Mouse (Mus musculus) heart, adult 9 months (tissue): ENCODE results near the gene Aktip.

ENCODE experiments used
- DNase-seq, 2 experiments: peaks; one replicate each; pipeline ENCODE4 v3.0.0; 2022; ENCODE audit warnings: low spot score in 2 of 2

The Aktip gene

DNA sequence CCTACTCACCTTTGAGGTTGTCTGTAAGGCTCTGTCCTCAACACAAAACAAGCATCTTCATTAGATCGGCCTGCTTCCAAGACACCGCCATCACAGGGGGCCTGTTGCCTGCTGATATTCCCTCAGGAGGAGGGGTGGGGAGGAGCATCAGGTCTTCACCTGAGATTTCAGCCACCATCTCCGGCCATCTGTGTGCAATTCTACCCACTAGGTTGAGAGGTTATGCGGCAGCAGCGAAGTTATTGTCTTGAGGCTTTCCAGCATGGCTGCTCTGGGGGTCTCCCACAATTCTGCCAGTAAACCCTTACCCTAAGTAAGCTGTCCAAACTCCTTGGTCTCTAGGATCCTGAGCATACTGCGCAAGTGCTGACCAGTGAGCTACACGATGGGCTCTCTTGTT, at the start of gene Aktip:
Aktip (minus strand) TSS at position 101 of the 400 bp plus-strand sequence.
- no peak for DNase-seq

DNA sequence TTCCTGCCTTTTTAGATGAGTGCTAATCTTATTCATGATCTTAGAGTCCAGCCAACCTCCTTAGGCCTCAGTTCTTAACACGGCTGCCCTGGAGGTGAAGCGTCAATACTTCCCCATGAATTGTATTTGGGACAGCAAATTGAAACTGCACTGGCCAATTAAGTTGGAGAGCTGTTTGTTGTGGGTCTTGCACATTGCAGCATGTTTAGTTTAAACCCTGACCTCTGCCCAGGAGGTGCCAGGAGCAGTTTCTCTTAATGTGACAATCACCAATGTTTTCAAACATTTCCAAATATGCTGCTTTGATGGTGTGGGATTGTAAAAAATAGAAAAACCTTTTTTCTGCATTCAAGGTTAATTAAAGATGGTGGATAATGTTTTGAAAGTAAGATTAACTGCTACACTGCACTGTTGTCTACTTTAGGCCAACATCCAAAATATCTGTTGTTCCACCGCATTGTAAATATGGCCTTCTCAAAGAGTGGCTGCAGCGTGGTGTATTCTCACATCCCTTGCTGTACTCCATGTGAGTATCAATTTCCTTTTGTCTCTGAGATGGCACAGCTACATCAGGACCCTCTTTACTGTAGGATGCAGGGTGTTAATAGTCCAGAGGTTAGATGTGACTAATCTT, 46.2 kb upstream of the Aktip start:
- no peak for DNase-seq

DNA sequence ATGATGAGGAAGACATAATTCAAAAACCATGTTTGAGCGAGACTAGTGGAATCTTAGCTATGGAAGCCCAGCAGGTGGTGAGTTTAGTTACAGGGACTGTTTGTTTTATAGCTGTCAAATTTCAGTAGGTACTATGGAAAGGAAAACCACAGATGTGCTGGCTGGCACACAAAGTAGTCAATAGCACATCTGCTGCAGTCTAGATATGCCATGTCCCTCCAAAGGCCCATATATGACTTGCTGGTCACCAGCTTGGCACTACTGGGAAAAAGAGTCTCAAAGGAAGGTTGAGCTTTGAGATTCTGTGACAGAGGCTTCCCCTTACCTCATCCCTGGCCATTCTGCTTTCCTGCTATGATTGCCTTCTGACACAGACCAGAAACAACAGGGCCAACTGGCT, 42.9 kb upstream of the Aktip start:
- DNase-seq = no peak

DNA sequence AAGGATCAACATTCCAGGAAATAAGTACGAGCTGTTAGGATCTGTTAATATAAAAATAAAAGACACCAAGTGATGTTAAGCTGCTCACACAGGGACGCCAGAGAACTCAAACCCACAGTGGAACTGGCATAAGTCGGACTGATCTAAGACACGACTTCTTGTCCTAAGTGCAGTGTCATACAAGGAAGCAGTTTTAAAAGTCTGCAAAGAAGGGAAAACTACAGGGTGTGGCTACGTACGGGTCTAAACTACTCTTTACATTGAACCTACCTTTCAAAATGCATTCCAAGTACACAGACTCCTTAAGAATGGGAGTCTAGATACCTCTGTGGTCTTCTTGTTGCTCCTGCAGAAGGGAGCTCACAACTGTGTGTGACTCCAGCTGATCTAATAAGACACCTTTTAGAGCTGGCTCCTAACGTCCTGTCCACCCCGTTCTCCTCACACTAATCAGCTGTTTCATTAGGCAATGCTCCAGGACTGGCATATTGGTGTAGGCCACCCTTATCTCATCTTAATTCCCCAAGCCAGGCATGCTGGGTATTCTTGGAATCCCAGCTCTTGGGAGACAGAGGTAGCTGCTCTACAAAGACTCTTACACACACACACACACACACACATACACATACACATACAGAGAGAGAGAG, 42.2 kb upstream of the Aktip start:
- no peak for DNase-seq

DNA sequence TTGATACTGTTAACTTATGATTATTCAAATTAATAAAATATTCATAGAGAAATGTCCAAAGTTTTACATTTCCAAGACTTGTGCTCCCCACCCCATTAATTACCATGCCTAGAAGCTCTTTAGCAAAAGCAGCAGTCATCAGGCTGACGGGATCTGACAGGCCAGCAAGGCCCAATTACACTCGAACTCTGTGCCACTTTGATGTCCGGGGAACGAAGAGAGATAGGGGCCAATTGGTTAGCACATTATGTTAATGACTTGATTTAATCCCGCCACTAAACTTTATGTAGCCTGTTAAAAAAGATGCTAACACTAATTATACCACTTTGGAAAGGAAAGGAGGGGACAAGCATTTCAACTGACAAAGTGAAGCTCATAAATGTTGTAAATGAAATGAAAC, 41.6 kb upstream of the Aktip start:
- no peak for DNase-seq

DNA sequence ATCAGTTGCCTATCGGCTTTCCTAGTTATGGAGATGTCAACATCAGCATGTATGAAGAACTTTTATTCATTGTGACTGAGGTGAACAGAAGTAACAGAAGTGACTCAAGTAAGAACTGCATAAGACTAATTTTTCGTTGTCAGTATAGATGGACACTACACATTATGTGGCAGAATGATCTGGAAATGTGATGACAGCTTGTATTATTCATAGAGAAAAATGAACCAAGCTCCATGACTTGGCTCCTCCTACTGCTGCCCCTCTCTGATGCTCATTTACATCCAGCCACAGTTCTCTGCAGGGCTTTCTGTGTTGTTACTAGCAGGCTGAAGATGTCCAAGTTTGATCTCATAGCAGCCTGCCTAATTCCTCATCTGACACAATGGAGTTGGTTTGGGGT, 37.4 kb upstream of the Aktip start:
- no peak for DNase-seq

DNA sequence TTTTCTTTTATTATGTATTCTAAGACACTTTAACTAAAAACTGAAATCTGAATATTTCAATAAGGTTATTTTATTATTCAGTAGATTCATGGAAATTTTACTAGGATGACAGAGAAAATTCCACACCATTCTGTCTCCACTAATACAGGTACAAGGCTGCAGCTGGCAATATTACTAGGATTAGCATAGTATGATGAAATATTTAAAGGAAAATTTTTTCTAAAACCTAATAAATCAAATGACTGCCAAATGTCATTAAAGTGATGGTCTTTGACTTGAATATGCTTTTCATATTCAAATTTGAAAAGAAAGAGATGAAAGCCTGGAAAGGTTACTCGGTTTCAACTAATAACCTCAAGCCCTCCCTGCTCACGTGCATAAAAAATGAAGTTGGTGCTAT, 34.3 kb upstream of the Aktip start:
- no peak for DNase-seq

DNA sequence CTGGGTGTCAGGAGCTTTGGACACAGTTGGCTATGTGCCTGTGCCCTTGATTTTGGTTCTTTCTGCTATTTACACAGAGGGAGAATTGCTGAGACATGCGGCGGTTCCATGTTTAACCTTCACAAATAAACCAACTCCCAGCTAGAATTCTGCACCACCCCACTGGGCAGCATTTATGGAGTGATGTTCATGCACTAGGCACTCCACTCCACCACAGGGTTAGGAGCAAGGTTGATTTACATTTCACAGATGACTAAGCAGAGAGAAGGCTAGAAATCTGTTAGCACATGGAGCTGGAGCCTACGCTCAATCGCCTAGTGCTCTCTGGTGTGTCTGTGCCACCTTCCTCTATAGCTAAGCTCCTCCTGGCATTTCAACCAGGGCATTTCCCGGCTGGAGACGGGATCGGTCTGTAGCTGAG, 27.7 kb upstream of the Aktip start:
- no peak for DNase-seq

DNA sequence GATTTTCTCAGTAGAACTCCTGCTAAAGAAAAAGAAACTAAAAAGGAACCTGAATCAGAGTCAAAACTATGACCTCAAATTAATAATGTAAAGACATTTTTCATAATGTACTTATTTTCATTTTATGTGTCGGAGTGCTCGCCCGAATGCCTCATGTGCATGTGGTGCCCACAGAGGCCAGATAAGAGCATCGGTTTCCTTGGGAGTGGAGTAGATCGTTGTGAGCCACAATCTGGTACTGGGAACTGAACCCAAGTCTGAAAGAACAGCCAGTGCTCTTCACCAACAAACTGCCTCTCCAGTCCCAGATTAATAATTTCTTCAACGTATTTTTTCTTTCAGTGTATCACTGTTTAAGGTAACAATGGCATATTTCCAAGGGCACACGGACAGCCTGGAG, 24.5 kb upstream of the Aktip start:
- DNase-seq = no peak

DNA sequence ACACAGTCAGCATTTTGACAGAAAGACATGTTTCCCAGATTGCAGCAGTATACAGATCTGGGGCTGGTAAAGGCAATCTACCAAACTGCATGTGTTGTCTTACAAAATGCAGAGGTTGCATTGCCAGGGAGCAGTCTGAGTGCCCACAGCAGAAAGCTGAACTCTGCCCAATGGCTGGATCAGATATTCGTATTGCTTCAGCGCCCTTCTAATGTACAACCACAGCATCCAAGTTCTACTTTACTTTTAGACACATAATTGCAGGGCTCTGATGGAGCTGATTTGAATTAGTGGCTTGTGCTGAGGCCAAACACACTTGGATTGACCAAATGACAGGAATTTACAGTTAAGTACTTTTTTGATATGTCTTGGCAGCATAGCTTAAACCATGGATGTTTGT, 22.1 kb upstream of the Aktip start:
- no peak for DNase-seq

DNA sequence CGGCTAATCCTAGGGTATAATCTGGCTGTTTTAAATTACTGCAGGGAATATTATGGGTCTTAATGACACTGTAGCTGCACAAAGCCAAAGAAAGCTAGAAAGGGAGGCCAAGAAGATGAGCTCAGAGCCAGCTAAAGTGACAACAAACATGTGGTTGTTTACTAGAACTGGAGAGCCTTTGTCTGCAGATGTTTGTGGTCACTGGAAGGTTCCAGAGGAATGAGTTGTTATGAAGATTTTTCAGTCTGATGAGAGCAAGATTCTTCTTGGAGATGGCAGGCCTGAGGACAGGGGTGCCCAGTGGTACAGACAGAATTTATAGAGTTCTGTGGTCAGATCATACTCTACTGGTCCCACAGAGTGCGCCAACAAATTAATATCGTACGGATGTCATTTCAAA, 18.5 kb upstream of the Aktip start:
- no peak for DNase-seq

DNA sequence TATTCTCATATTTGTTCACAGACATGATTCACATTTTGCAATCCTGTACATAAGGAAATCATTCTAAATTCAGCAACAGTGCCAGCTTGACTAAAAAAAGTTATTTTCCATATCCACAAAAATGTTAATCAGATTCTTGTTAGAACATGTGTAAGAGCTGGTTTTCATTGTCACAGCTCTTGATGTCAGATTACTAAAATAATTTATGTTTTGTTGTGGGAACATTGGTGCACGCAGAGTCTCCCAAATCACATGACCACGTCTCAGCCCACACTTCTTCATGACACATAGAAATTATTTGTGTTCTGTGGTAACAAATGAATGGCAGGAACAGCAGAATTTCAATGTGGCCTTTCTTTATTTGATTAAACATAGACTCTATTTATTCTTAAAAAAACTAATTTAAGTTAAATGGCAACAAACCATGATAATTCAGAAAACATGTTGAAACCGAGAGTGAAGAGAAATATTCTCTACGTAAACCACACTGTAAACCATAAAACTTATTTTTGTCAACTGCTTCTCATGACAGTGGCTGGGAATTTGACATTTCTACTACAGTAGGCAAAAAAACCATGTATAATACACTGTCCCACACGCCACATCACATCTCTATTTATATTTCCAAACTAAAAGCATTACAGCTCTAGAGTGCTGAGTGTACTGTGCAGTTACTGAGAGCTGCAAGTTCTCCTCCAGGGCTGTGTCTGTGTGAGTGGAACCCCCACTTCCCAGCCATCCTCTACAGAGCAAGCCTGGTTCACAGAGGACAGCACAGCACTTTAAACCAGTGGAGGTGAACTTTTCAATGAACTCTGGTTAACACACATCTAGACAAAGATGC, 17.5 kb upstream of the Aktip start:
- no peak for DNase-seq

DNA sequence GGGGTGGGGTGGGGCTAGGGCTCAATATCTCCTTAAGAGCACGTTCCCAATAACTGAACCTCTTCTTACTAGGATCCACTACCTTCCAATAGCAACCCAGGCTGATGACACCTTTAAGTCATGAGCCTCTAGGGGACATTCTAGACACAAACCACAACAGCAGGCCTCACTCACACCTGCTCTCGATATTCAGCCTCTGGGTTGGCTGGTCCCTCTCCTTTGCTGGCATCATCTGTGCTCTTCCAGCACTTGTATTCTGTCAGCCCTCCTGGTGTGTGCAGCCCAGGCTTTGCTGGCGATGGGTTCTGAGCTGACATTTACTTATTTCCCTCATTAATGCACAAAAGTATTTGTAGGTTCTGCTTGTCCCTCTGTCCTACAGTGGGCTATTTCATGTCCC, 14.5 kb upstream of the Aktip start:
- DNase-seq = no peak

DNA sequence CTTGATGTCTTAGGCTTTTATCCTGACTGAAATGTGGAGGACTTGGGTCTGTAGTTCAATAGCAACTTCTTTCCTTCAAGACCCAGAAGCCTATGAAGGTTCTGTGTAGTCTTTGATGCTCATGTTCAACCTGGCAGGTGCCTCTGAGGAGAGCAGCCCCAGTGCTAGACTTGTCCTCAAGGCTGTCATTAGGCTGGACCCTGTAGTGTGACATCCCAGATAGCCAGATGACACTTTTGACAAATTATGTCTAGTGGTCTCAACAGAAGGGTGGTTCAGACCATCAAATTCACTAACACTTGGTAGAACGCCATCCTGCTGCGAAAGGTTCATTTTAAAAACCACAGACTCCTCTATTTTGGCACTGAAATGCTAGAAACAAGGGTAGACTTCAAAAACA, 13.2 kb upstream of the Aktip start:
- DNase-seq = no peak

DNA sequence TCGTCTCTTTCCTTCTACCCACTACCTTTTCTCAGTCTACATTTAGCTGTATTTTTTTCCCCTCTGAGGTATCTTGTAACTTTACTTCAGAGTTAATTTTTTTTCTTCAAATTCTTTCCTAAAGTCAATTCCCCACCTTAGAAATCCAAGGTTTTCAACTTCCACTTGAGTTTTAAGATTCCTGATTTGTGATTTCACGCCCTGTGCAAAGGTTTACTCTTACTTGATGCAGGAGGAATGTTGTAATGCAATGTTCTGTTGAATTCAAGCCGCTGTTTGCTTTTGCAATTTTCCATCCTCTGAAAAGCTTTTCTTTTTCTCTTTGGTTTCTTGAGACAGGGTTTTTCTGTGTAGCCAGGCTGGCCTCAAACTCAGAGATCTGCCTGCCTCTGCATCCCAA, 9.9 kb upstream of the Aktip start:
- no peak for DNase-seq

DNA sequence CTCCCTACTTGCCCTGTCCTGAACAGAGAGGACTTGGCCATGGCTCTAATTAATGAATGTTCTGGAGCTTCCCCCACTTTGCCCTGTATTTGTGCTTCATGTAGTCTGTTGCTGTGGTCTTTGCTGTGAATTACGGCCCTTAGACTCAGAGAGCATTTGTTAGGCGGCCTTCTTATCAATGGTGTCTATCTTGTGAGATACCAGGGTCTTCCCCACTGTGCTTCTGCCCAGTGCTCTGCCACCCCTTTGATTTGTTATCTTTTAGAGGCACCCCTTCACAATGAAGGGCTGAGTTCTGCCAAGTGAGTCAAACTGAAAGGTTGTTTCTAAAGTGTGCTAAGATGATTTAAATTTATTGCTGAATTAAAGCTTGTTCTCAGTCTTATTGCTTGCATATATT, 7.9 kb upstream of the Aktip start:
- DNase-seq = no peak

DNA sequence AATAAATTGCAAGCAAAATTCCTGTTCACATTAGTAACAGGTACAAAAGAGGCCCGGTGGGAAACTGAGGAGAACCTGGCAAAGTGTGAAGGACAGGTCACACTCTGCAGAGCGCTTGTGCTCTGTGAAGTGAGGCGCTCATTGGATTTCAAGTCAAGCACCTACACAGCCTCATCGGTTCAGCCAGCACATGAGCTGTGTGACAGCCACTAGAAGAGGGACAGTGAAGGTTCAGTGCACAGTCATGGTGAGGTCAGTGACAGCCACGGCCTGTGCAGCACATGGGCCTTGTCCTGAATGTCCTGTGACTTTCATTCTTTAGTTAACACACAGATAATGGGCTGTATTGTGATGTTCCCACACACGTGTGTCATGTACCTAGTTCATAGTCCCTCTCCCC, 6.1 kb upstream of the Aktip start:
- no peak for DNase-seq

DNA sequence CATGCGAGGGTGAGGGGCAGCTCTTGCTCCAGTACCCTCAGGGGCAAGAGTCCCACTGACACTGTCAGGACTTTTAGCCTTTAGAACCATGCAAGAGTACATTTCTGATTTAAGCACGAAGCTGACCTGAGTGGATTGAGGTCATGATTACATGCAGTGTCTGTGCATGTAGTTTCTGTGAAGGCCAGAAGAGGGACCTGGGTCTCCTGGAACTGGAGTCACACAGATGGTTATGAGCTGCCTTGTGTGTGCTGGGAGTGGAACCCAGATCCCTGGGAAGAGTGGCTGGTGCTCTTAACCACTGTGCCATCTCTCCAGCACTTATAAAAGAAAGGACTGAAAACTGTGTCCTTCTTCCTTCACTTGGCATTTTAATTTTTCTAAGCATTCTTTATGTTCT, 1.4 kb upstream of the Aktip start:
- DNase-seq = no peak

DNA sequence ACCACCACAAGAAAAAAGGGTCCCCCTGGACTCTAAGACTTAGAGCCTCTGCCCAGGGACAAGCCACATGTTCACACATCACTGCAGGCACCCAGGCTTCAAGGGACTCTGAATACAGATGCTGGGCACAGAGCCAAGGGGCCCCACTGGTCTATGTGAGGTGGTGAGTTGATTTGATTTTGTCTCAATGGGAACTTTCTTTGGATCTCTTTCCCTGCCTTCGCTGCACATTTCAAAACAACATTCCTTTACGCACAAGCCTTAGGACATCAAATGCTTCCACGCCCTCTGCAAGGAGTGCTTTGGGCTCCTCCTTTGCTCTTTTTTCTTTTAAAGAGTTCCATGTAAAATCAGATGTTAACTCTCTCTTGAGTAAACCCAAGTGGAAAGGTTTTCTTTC, 1.7 kb downstream of the Aktip start:
- DNase-seq = no peak

DNA sequence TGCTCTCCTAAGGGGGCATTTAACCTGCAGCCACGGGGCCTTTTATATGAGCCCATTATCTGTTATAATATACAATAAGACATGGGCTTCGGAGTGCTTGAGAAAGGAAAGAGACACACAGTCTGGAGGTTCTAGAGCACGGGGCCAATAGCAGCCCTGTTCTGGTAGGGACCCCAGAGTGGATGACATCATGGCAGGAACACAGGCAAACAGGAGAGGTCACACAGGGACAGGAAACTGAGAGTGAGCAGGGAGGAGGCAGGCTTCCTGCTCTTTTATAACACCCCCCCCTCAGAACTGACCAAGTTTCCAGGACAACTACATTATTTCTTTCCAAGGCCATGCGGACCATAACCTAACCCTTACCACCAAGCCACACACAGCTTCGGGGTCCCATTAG, 2.5 kb downstream of the Aktip start:
- DNase-seq = peak; percentile 14 to 40

DNA sequence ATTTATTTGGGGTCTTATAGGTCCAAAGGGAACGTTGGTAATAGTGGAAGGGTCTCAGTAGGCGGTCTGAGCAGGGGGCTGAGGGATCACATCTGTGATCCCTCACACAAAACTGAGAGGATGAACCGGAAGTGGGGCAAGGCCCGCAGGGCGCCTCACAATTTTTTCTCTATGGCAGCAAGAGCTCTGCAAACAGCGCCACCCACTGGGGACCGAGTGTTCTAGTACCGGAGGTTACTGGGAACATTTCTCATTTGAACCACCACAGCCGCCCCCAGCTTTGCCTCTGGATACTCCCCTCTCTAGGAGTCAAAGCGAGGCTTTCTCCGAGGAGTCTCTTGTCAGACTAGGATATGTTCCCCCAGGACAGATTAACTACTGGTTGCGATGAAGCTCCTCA, 3.1 kb downstream of the Aktip start:
- DNase-seq = no peak

DNA sequence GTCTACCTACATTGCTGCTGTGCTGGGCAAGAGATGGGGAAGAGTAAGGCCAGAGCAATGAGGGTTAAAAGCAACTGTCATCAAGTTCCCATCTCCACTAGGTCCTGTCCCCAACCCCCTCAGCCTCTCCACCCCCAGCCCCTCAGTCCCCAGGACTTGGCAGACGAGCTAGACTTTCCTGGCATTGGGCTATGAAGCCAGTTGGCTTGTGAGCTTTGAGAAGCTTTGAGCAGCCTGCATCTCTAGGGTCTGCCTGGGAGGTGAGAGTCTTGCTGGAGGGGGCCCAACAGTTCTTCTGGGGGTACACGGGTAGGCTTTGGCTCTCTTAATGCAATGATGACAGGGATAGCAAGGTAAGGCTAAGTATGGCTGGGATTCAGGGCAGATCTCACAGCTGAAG, 5.7 kb downstream of the Aktip start:
- DNase-seq = no peak

DNA sequence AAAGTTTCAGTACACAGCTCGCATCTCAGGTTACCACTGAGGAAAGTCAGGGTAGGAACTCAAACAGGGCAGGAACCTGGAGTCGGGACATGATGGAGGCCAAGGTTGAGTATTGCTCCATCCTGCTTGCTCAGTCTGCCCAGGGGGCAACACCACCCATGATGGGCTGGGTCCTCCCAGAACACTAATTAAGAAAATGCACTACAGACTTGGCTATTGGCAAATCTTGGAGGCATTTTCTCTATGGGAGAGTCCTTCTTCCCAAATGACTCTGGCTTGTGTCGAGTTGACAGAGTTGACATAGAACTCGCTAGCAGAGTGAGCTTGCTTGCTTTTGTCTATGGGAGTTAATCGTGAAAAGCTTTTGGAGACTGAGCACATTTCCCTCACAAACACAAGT, 6.8 kb downstream of the Aktip start:
- DNase-seq = no peak
